Mouse (Mus musculus): Measurements from ENCODE around the gene Slc6a5.

DNA sequence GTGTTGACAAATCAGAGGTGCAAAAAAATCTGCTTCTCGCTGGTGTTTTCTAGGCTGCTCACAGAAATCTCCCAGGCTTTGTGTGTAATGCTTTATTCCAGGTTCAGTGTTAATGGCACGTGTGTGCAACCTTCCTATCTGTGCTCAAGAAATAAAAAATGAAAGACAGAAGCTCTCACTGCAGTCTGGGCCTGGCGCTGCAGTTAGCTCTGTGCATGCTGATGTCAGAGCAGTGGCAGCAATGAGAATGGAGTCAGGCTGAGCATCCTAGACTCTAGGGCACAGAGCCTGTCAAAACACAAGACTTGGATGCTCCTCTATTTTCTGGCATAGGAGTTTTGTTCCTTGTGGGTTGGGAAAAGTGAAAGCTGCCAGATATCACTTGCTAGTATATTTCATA, 39.7 kb upstream of the Slc6a5 start:
- TF ChIP-seq CTCF (IDR thresholded peaks at IDR 0.05; ENCODE audit: control insufficient read depth, insufficient read depth, insufficient replicate concordance, low read depth, low read length) (no peak), POLR2A (IDR thresholded peaks at IDR 0.05; ENCODE audit: control insufficient read depth, low read depth, low read length) (no peak)
